Mouse (Mus musculus) liver, embryonic 13.5 days (tissue): ENCODE results near the gene Gm42742. TPM values are rescaled to one million over a fixed set of nuclear protein-coding genes. Genes with fewer than 3 reads are reported as not detected.
A peak's percentile ranks its signal among the peaks of the same experiment; 100 is the strongest.

Experiments
- ATAC-seq: fragments of 200-750 bp; cut with Nextera tagmentation; 2 replicates; pipeline ENCODE4 v1.8.0; 2017; ENCODE audit warnings: low read depth, mild to moderate bottlenecking, moderate number of reproducible peaks, moderate library complexity
- DNase-seq: peaks from one replicate; pipeline ENCODE4 v3.0.0; 2022
- H3K27ac ChIP-seq: fragments of 300-500 bp; sonication (generic); 2 replicates; pipeline ENCODE4 v1.5.1; 2015; ENCODE audit warnings: moderate library complexity, mild to moderate bottlenecking, inconsistent platforms
- H3K27me3 ChIP-seq: fragments of 300-500 bp; sonication (generic); 2 replicates; pipeline ENCODE4 v1.6.1; 2015; ENCODE audit warnings: mild to moderate bottlenecking, inconsistent platforms
- H3K36me3 ChIP-seq: fragments of 300-500 bp; sonication (generic); 2 replicates; pipeline ENCODE4 v1.6.1; 2015; ENCODE audit warnings: mild to moderate bottlenecking, inconsistent platforms
- H3K4me1 ChIP-seq: fragments of 300-500 bp; sonication (generic); replicated peaks from 2 replicates; pipeline ENCODE4 v1.6.1; 2015; ENCODE audit warnings: inconsistent platforms
- H3K4me2 ChIP-seq: fragments of 300-500 bp; sonication (generic); 2 replicates; pipeline ENCODE4 v1.6.1; 2015; ENCODE audit warnings: inconsistent platforms, mild to moderate bottlenecking, moderate library complexity
- H3K4me3 ChIP-seq: fragments of 300-500 bp; sonication (generic); replicated peaks from 2 replicates; pipeline ENCODE4 v1.5.1; 2015; ENCODE audit warnings: mild to moderate bottlenecking, inconsistent platforms
- H3K9ac ChIP-seq: fragments of 300-500 bp; sonication (generic); 2 replicates; pipeline ENCODE4 v1.6.1; 2015; ENCODE audit warnings: mild to moderate bottlenecking, inconsistent platforms
- H3K9me3 ChIP-seq: fragments of 300-500 bp; sonication (generic); replicated peaks from 2 replicates; pipeline ENCODE4 v1.6.1; 2016; ENCODE audit warnings: inconsistent platforms
- WGBS: fragments of 180-500 bp; shearing (Covaris S2); methylation state at CpG from one replicate; pipeline ENCODE4 v1.1.7; 2015; ENCODE audit not compliant: insufficient replicate concordance; 5-methylcytosine and 5-hydroxymethylcytosine counted together
- polyA plus RNA-seq: library from polyadenylated mRNA; unstranded; fragments of >200 nt; fragmentation: Nextera tagmentation; extraction: Ambion mirVana; gene quantifications from 2 replicates; pipeline ENCODE4 v1.2.1, GENCODE M21; 2015

Gene Gm42742
- polyA plus RNA-seq, 1 experiment from 2014 or later, result 5.1 TPM

- Histone ChIP-seq H3K4me1 (peaks cover 86% of the 10 kb centered on the region), H3K27ac (0 out of 2 replicates have a peak overlapping the region, but pooled peaks have one; percentile 32), H3K9ac (no peak overlapping the region), H3K36me3 (peaks cover 24% of the 10 kb centered on the region), H3K4me3 (no peak overlapping the region), H3K4me2 (no peak overlapping the region), H3K9me3 (no peaks in the 10 kb centered on the region), H3K27me3 (no peaks in the 10 kb centered on the region)
- no peak for DNase-seq
- ATAC-seq, result no peak
- WGBS, result 72% methylated on average over 6 of the region's 6 CpGs
Observed at GRCm38 (mm10) chr7:127012374-127012773, 8.5 kb downstream of the Gm42742 start.

GRCm38 (mm10) chr7:127011717-127012116, 9.2 kb downstream of the Gm42742 start:
- 72% methylated on average over 2 of the region's 2 CpGs for WGBS
- ATAC-seq (no peak), DNase-seq (no peak)
- H3K36me3 ChIP-seq, result peaks cover 24% of the 10 kb centered on the region
- no peak overlapping the region for H3K4me3 ChIP-seq
- no peak overlapping the region for H3K4me2 ChIP-seq
- H3K27ac ChIP-seq, result peak overlapping the region; percentile 38
- no peaks in the 10 kb centered on the region for H3K27me3 ChIP-seq
- 0 out of 2 replicates have a peak overlapping the region, but pooled peaks have one; percentile 5 for H3K9ac ChIP-seq
- H3K4me1 ChIP-seq, result peaks cover 88% of the 10 kb centered on the region
- no peaks in the 10 kb centered on the region for H3K9me3 ChIP-seq

- H3K4me3 ChIP-seq, result no peak overlapping the region
- peak overlapping the region; percentile 9; the same call in 1 of the 2 replicates for H3K27ac ChIP-seq
- H3K4me2 ChIP-seq, result no peak overlapping the region
- no peak overlapping the region for H3K9ac ChIP-seq
- ATAC-seq (no peak), DNase-seq (no peak)
- peaks cover 24% of the 10 kb centered on the region for H3K36me3 ChIP-seq
- H3K27me3 ChIP-seq, result no peaks in the 10 kb centered on the region
- H3K9me3 ChIP-seq, result no peaks in the 10 kb centered on the region
- WGBS, result 88% methylated on average over 2 of the region's 2 CpGs
- H3K4me1 ChIP-seq, result peaks cover 86% of the 10 kb centered on the region
Observed at GRCm38 (mm10) chr7:127011051-127011450, 9.8 kb downstream of the Gm42742 start.

GRCm38 (mm10) chr7:127009307-127010085, 11.4 kb downstream of the Gm42742 start:
- H3K9me3 ChIP-seq, result no peaks in the 10 kb centered on the region
- 79% methylated on average over 17 of the region's 17 CpGs for WGBS
- H3K27ac ChIP-seq, result peak overlapping the region; percentile 93
- no peaks in the 10 kb centered on the region for H3K27me3 ChIP-seq
- H3K9ac ChIP-seq, result peak overlapping the region; percentile 64
- ATAC-seq (no peak), DNase-seq (no peak)
- peaks cover 75% of the 10 kb centered on the region for H3K4me1 ChIP-seq
- H3K4me3 ChIP-seq, result no peak overlapping the region
- peaks cover 12% of the 10 kb centered on the region for H3K36me3 ChIP-seq
- H3K4me2 ChIP-seq, result peak overlapping the region; percentile 56; the same call in 1 of the 2 replicates

GRCm38 (mm10) chr7:127008239-127009019, 12.5 kb downstream of the Gm42742 start:
- Histone ChIP-seq H3K9ac (peak overlapping the region; percentile 64), H3K4me1 (peaks cover 65% of the 10 kb centered on the region), H3K4me3 (peak overlapping the region; percentile 12; the same call in 1 of the 2 replicates), H3K27ac (peak overlapping the region; percentile 93), H3K4me2 (peak overlapping the region; percentile 56), H3K36me3 (peaks cover 10% of the 10 kb centered on the region), H3K27me3 (no peaks in the 10 kb centered on the region), H3K9me3 (no peaks in the 10 kb centered on the region)
- ATAC-seq, result peak; percentile 96
- peak; percentile 79 for DNase-seq
- WGBS, result 32% methylated on average over 9 of the region's 9 CpGs

- 79% methylated on average over 6 of the region's 6 CpGs for WGBS
- Histone ChIP-seq H3K4me3 (no peak overlapping the region), H3K4me2 (no peak overlapping the region), H3K9ac (no peak overlapping the region), H3K36me3 (0 out of 2 replicates have a peak, but pooled peaks cover under 1% of the 10 kb centered on the region), H3K9me3 (no peaks in the 10 kb centered on the region), H3K27ac (peak overlapping the region; percentile 93), H3K4me1 (peaks cover 56% of the 10 kb centered on the region), H3K27me3 (no peaks in the 10 kb centered on the region)
- no peak for ATAC-seq
- DNase-seq, result no peak
Observed at GRCm38 (mm10) chr7:127007313-127008024, 13.4 kb downstream of the Gm42742 start.

- no peaks in the 10 kb centered on the region for H3K9me3 ChIP-seq
- no peaks in the 10 kb centered on the region for H3K36me3 ChIP-seq
- H3K4me3 ChIP-seq, result no peak overlapping the region
- no peak for ATAC-seq
- H3K9ac ChIP-seq, result no peak overlapping the region
- no peaks in the 10 kb centered on the region for H3K27me3 ChIP-seq
- 72% methylated on average over 4 of the region's 4 CpGs for WGBS
- H3K4me1 ChIP-seq, result peaks cover 28% of the 10 kb centered on the region
- no peak overlapping the region for H3K4me2 ChIP-seq
- H3K27ac ChIP-seq, result no peak overlapping the region
- DNase-seq, result no peak
Observed at GRCm38 (mm10) chr7:127004122-127004875, 16.6 kb downstream of the Gm42742 start.

- Histone ChIP-seq H3K4me2 (no peak overlapping the region), H3K9me3 (no peaks in the 10 kb centered on the region), H3K4me1 (peaks cover 21% of the 10 kb centered on the region), H3K9ac (no peak overlapping the region), H3K4me3 (no peak overlapping the region), H3K27me3 (no peaks in the 10 kb centered on the region), H3K36me3 (no peaks in the 10 kb centered on the region), H3K27ac (no peak overlapping the region)
- DNase-seq (no peak), ATAC-seq (no peak)
- WGBS, result 80% methylated on average over 5 of the region's 5 CpGs
Observed at GRCm38 (mm10) chr7:127003620-127004019, 17.3 kb downstream of the Gm42742 start.

- ATAC-seq (no peak), DNase-seq (no peak)
- Histone ChIP-seq H3K4me3 (no peak overlapping the region), H3K36me3 (peaks cover 9% of the 10 kb centered on the region; the same call in 1 of the 2 replicates), H3K9me3 (no peaks in the 10 kb centered on the region), H3K4me1 (no peaks in the 10 kb centered on the region), H3K9ac (no peak overlapping the region), H3K27me3 (no peaks in the 10 kb centered on the region), H3K4me2 (no peak overlapping the region), H3K27ac (no peak overlapping the region)
- 46% methylated on average over 10 of the region's 10 CpGs for WGBS
Observed at GRCm38 (mm10) chr7:126999568-126999967, 21.3 kb downstream of the Gm42742 start.

- H3K36me3 ChIP-seq, result peaks cover 9% of the 10 kb centered on the region; the same call in 1 of the 2 replicates
- H3K9ac ChIP-seq, result no peak overlapping the region
- no peak overlapping the region for H3K27ac ChIP-seq
- no peak for ATAC-seq
- no peak overlapping the region for H3K4me3 ChIP-seq
- 64% methylated on average over 4 of the region's 4 CpGs for WGBS
- DNase-seq, result no peak
- H3K4me2 ChIP-seq, result no peak overlapping the region
- H3K9me3 ChIP-seq, result no peaks in the 10 kb centered on the region
- H3K4me1 ChIP-seq, result no peaks in the 10 kb centered on the region
- H3K27me3 ChIP-seq, result no peaks in the 10 kb centered on the region
Observed at GRCm38 (mm10) chr7:126996449-126996848, 24.4 kb downstream of the Gm42742 start.
